Mouse (Mus musculus): Measurements from ENCODE around the gene Pnliprp2.

GRCm38 (mm10) chr19:58818571-58819415 lies 59.3 kb downstream of the Pnliprp2 start:
- TF ChIP-seq CTCF (IDR thresholded peaks at IDR 0.05; ENCODE audit: borderline replicate concordance, extremely low read depth, insufficient read depth, insufficient read length) (no peak), POLR2A (IDR thresholded peaks at IDR 0.05; ENCODE audit: borderline replicate concordance, extremely low read depth, insufficient read depth, insufficient read length, poor library complexity, severe bottlenecking) (no peak)
